Mouse (Mus musculus): ENCODE results near the gene Sh3bgrl2.

Sh3bgrl2 gene

GRCm38 (mm10) chr9:83628669-83629612, 80.8 kb downstream of the Sh3bgrl2 start:
- 65% methylated on average over 19 of the region's 19 CpGs for WGBS

- 81% methylated on average over 6 of the region's 6 CpGs for WGBS
Measured at GRCm38 (mm10) chr9:83630341-83630740, 82.2 kb downstream of the Sh3bgrl2 start.

- WGBS, result 40% methylated on average over 5 of the region's 5 CpGs
Measured at GRCm38 (mm10) chr9:83631920-83632319, 83.8 kb downstream of the Sh3bgrl2 start.

GRCm38 (mm10) chr9:83634703-83635102, 86.6 kb downstream of the Sh3bgrl2 start:
- WGBS, result 61% methylated on average over 3 of the region's 3 CpGs

GRCm38 (mm10) chr9:83635997-83636396, 87.9 kb downstream of the Sh3bgrl2 start:
- WGBS, result 54% methylated on average over 7 of the region's 7 CpGs

GRCm38 (mm10) chr9:83643139-83643538, 95.0 kb downstream of the Sh3bgrl2 start:
- WGBS, result 66% methylated on average over 4 of the region's 4 CpGs

GRCm38 (mm10) chr9:83643833-83644232, 95.7 kb downstream of the Sh3bgrl2 start:
- 59% methylated on average over 4 of the region's 4 CpGs for WGBS

- WGBS, result 89% methylated on average over 2 of the region's 2 CpGs
Measured at GRCm38 (mm10) chr9:83646215-83646614, 98.1 kb downstream of the Sh3bgrl2 start.

GRCm38 (mm10) chr9:83646691-83647090, 98.6 kb downstream of the Sh3bgrl2 start:
- WGBS, result 53% methylated on average over 5 of the region's 5 CpGs

- 25% methylated on average over 7 of the region's 7 CpGs for WGBS
Measured at GRCm38 (mm10) chr9:83647919-83648705, 100.0 kb downstream of the Sh3bgrl2 start.

- WGBS, result 40% methylated on average over 3 of the region's 3 CpGs
Measured at GRCm38 (mm10) chr9:83648733-83649132, 100.6 kb downstream of the Sh3bgrl2 start.

- WGBS, result 71% methylated on average over 13 of the region's 13 CpGs
Measured at GRCm38 (mm10) chr9:83652015-83652414, 103.9 kb downstream of the Sh3bgrl2 start.

- WGBS, result 37% methylated on average over 15 of the region's 15 CpGs
Measured at GRCm38 (mm10) chr9:83652590-83653172, 104.6 kb downstream of the Sh3bgrl2 start.

GRCm38 (mm10) chr9:83654601-83655000, 106.5 kb downstream of the Sh3bgrl2 start:
- WGBS, result 62% methylated on average over 5 of the region's 5 CpGs

- 42% methylated on average over 8 of the region's 8 CpGs for whole genome bisulfite sequencing
Measured at GRCm38 (mm10) chr9:83656960-83657651, 109.0 kb downstream of the Sh3bgrl2 start.

GRCm38 (mm10) chr9:83657652-83658002, 109.5 kb downstream of the Sh3bgrl2 start:
- WGBS, result 31% methylated on average over 6 of the region's 6 CpGs

- 88% methylated on average over 2 of the region's 2 CpGs for WGBS
Measured at GRCm38 (mm10) chr9:83659081-83659480, 111.0 kb downstream of the Sh3bgrl2 start.

- WGBS, result 57% methylated on average over 5 of the region's 5 CpGs
Measured at GRCm38 (mm10) chr9:83661811-83662210, 113.7 kb downstream of the Sh3bgrl2 start.

- 11% methylated on average over 27 of the region's 33 CpGs for WGBS
Measured at GRCm38 (mm10) chr9:83663981-83664897, 116.1 kb downstream of the Sh3bgrl2 start.

- WGBS, result 44% methylated on average over 8 of the region's 8 CpGs
Measured at GRCm38 (mm10) chr9:83664951-83665350, 116.8 kb downstream of the Sh3bgrl2 start.

- 65% methylated on average over 4 of the region's 4 CpGs for WGBS
Measured at GRCm38 (mm10) chr9:83667031-83667430, 118.9 kb downstream of the Sh3bgrl2 start.

All from cerebral cortex, adult 2 months (tissue).